Mouse (Mus musculus) testis, adult 2 months (tissue): Measurements from ENCODE around the gene H2afv.

Source experiments
- CTCF ChIP-seq: fragments of 200-500 bp; IDR thresholded peaks from 2 replicates; pipeline ENCODE4 v1.5.1; 2012; ENCODE audit warnings: low read depth, mild to moderate bottlenecking, inconsistent platforms, low read length, moderate library complexity; ENCODE audit not compliant: control insufficient read depth, insufficient read depth, insufficient replicate concordance
- POLR2A ChIP-seq: fragments of 200-500 bp; IDR thresholded peaks from 2 replicates; pipeline ENCODE4 v1.6.1; 2012; ENCODE audit warnings: low read depth, mild to moderate bottlenecking, inconsistent platforms, low read length, moderate library complexity; ENCODE audit not compliant: control insufficient read depth

DNA sequence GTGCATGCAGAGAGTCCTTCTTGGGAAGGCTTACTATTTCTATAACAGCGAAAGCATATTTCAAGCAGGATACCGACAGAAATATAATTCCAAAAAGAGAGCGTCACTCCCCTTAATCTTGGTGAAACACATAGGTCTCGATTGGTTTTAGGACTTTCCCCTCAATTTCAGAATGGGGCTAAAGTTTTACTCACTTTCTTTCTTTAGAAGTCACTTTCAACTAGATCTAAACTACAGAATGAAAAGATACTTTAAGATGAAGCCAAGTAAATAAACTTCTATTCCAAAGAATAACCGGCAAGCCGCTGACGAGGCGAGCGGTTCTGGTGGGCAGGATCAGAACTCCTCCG, 541 bp downstream of the H2afv start:
- TF ChIP-seq POLR2A (no peak; the same call in 1 of the 2 replicates), CTCF (no peak)
